Mouse (Mus musculus) retina, postnatal 1 day (tissue): ENCODE data around the gene Cd276.

ENCODE experiments used
- DNase-seq: peaks from one replicate; pipeline ENCODE4 v3.0.0-alpha.2; 2012

Cd276 gene

DNA sequence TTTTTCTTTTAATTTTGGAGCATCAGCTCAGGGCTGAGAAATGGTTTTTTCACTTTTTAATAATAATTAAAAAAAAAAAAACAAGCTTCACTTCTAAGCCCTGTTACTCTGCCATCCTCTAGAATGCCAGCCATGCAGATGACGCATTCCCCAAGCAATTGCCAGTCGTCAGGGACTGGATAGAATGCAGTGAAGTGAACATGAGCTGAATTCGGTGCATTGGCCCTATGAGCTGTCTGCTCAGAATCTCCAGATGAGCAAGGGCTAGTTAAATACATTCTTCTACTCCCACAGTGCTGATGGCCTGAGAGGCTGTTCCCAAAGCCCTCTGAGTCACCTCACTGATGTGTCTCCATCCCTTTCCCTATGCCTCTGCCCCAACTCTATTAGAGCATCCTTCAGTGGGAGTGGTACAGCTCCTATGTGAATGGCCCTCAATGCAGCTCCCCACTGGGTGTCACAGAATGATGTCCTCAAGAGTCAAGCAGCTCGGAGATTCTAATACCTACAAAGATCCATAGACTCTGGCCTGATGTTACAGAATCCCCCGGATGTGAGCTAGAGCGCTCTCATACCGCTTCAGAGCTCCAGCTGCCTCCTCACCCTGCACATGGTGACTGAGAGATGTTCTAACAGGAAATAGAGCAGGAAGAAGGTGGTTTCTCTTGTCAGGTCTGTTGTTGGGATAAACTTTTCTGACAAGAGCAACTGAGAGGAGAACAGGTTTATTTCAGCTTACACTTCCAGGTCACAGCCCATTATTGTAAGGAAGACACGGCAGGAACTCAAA lies 47.8 kb downstream of the Cd276 start:
- no peak for DNase-seq

DNA sequence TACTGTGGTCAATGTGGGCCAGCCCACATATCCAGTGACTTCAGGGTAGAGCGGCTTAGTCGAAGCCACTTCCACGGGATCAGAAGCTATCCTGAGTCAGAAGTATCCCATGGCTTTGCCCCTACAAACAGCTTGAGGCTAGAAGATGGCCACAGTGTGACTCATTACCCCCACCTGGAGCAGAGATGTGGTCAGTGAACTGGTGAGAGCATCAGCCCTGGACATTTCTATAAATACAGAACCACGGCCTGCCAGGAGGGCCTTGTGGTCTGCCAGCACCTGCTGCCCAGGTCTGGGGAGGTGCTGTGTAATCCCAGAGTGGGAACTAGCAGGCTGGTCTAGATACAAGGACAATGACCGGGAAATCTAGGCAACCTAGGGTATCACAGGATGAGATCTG lies 54.3 kb downstream of the Cd276 start:
- no peak for DNase-seq

DNA sequence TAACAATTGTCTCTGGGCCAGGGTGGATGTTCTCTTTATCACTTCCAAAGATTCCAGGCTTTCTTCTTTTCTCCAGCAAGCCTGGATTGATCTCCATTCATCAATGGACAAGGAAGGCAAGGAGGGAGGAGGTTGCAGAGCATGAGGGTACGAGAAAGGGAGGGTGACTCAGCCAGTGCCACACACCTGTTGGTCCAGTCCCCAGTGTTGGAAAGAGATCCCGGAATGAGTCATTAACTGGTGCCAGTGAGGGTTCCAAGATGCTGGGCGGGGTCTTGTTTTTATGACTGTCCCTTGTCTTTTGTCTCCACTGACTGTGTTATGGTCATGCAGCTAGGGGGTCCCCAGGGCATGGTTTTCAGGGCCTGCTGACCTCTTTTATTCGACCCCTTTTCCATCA lies 57.3 kb downstream of the Cd276 start:
- no peak for DNase-seq

DNA sequence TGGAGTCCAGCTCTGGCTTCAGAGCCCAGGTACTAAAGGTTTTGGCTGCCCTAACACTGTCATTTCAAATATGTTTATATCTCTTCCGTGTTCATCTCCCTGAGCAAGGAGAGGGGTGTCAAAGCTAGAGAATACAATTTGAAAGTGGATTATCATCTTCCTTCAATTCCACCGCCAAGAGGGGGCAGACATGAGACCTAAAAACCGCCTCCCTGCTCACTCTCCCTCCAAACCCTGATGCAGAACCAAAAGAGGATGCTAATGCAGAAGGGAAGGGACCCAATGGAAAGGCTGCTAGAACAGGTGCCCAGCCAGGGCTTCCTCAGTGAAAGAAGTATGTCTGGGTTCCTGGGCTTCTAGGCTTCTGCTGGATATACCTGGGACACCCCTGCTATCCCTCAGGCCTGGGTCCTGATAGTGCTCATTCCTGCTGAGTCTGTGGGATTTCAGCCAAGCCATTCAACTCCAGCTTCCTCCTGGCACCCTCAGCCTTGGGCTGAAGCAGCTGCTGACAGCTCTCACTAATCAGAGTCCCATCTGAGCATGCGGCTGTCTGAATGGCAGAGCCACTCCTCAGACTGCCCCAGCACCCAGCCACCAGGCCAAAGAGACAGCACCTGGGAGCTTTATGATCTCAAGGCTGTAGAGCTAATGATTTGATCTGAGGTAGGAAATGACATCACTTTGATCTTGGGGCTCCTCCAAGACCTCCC lies 58.6 kb downstream of the Cd276 start:
- DNase-seq: no peak

DNA sequence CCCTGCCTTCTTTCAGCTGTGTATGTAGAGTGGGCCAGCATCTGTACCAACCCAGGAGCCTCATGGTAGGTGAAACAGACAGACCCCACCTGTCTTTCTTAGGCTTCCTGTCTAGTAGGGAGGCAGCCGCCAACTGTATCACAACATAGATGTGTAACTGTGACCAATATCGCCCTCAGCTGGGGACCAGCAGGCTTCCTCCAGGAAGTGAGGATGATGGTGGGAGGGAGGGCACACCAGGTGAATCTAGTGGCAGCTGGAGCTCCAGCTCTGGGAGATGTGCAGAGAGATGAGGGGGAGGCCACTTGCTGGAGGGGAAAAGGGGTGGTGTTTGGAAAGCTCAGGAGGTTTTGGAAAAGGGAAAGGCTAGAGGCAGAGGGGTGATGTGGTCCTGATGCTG lies 60.2 kb downstream of the Cd276 start:
- DNase-seq: no peak

DNA sequence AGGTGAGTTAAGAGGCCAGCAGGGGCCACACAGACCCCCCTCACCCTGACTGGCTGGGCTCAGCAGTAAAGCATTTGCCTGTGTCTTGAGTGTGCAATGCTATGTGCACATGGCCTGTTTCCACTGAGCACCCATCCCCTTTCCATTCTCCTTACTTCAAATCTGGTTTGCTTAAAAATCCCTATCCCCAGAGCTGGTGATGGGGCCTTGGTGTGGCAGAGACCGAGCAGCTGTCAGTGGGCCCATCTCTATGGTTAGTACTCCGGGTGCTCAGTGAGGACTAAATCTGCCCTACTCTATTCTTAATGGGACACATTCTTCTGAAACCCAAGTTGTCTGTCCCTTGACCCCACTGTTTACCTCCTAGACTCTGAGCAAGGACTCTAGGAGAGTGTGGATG lies 64.8 kb downstream of the Cd276 start:
- DNase-seq: no peak

DNA sequence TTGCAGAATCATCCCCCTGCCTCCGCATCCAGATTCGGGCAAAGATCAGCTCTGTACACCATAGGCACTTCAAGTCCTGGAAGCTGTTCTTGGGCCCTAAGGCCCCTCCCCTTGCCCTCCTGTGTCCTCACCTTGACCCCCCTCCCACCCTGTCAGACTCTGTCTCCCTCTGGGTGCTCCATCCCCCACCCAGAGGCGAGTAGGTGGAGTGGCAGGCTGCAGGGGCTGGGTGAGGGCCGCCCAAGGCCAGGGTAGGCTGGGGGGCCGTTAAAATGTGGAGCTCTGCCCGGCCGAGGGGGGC lies 65.4 kb downstream of the Cd276 start:
- no peak for DNase-seq

DNA sequence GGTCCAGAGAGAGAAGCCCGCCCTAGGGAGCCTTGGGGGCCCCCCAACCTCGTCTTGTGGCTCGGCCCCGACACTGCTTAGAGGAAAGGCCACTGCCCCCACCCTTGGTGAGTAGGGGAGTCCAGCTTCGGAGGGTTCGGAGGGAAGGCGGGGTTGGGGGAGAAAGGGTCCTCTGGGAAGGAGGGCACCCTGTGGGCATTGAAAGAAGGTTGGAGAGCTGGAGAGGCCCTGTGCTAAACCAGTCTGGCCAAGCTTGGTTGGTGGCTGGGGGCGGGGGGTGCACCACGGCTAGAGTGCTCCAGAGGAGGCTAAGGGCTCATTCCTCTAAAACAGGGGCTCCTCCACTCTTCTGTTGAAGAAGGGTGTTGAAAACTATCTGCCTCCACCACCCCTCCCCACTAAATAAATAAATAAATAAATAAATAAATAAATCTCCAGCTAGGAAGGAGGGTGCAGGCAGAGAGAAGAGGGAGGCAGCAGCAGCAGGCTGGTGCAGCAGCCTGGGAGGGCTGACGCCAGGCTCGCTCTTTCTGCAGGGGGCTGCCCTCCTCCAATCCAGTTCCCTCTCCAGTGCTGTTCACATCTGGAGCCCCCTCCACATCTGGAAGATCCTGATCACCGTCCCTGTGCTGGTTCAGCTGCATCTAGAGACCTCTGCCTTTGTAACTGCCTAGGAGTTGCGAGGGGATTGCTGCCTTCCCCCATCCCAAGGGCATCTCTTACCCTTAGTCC lies 65.9 kb downstream of the Cd276 start:
- peak; percentile 47 for DNase-seq

DNA sequence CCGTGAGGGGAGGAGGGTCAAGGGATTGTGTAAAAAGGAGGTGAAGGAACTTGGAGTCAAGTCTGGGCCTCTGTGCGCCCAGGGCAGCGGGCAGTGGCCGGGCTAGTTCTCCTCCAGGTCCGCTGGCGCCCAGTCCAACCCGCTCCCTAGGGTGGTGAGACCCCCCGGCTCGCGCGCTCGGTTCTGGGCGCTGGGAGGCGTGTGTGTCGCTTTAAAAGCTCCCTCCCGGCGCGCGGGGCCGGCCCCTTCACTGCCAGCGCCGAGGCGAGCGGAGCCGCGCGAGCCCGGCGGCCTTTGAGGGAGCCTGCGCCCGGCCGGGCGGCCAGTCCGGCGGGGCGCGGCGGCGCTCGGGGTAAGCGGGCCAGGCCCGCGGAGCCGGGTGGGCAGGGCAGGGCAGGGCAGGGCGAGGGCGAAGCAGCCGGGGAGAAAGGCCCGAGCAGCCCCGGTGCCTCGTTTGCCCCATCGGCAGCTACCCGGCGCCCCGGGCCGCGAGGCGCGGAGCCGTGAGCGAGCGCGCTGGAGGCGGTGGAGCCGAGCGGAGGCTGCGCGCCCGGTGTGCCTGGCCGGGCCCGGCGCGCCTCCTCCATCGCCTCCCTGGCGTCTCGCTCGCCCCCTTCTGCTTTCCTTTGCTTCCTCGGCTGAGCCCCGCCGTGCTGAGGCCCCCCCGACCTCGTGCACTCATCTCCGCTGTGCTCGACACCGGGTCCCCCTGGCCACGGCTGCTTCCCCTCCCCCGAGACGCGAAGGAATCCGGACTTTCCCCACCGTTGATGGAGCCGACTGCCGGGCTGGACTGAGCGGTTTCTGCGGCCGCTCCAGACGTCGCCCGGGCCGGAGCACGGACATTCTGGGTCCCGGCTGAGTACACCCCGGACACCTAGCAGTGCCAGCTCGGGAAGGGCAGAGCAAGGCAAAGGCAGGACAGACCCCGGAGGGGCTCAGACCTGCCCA lies 67.1 kb downstream of the Cd276 start, which contains the start of gene Insyn1:
TSS of gene Insyn1 (plus strand) at position 753 of the 951 bp plus-strand sequence.
- peak; percentile 73 for DNase-seq

DNA sequence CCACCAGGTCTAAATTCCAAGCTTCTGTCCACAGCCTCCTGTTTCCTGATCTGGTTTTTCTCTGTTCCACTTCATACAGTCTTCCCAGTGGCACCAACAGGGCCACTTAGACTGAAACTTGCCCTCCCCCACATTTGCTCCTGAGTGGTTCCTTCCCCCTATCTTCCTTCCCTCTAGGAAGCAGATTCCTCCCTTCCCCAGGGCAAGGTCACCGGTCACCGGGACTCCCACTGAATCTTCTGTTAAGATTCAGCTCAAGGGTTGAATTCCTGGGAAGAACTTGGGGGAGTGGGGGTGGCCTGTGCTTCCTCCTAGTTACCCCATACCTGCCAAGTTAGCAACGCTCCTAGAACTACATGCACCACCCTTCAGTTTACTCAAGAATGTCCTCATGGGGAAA lies 68.2 kb downstream of the Cd276 start:
- no peak for DNase-seq
